Mouse (Mus musculus): ENCODE data around the gene Baz1a. TPM values are rescaled to one million over a fixed set of nuclear protein-coding genes. Genes with fewer than 3 reads are reported as not detected.
A peak's percentile ranks its signal among the peaks of the same experiment; 100 is the strongest.

Gene Baz1a
- polyA plus RNA-seq, 1 experiment from 2014 or later = 21.6 TPM

- Histone ChIP-seq H3K36me3 (no peaks in the 10 kb centered on the region), H3K4me3 (no peak overlapping the region), H3K9me3 (no peaks in the 10 kb centered on the region), H3K27ac (no peak overlapping the region), H3K9ac (no peak overlapping the region), H3K4me1 (no peaks in the 10 kb centered on the region), H3K27me3 (no peaks in the 10 kb centered on the region), H3K4me2 (replicated peaks) (no peak overlapping the region)
- peak; percentile 62; the same call in 1 of the 2 replicates for ATAC-seq (ENCODE audit: low FRiP score, low read depth)
- WGBS = 50% methylated on average over 6 of the region's 6 CpGs
Observed at GRCm38 (mm10) chr12:54874711-54875110, 139.4 kb downstream of the Baz1a start.

GRCm38 (mm10) chr12:54862606-54863535, 151.3 kb downstream of the Baz1a start, which contains the start of gene Cfl2:
Gene Cfl2, minus strand, starts transcription at chr12:54862877.
- H3K9me3 ChIP-seq = 0 out of 2 replicates have a peak, but pooled peaks cover 3% of the 10 kb centered on the region
- H3K27ac ChIP-seq = peak within 1 kb of the TSS; percentile 98
- 1% methylated on average over 49 of the region's 82 CpGs for WGBS
- H3K4me2 ChIP-seq (replicated peaks) = peak within 1 kb of the TSS; percentile 71
- peak within 1 kb of the TSS; percentile 93 for H3K4me3 ChIP-seq
- H3K36me3 ChIP-seq = peaks cover 13% of the 10 kb centered on the region
- H3K27me3 ChIP-seq = no peaks in the 10 kb centered on the region
- peak within 1 kb of the TSS; percentile 97 for H3K9ac ChIP-seq
- H3K4me1 ChIP-seq = peaks cover 19% of the 10 kb centered on the region
- peak; percentile 90 for ATAC-seq (ENCODE audit: low FRiP score, low read depth)

- Histone ChIP-seq H3K4me3 (peak overlapping the region; percentile 93), H3K36me3 (peaks cover 21% of the 10 kb centered on the region), H3K4me1 (peaks cover 19% of the 10 kb centered on the region), H3K9me3 (0 out of 2 replicates have a peak, but pooled peaks cover 1% of the 10 kb centered on the region), H3K27ac (peak overlapping the region; percentile 98), H3K9ac (peak overlapping the region; percentile 97), H3K27me3 (no peaks in the 10 kb centered on the region), H3K4me2 (replicated peaks) (peak overlapping the region; percentile 71)
- WGBS = under 1% methylated on average over 36 of the region's 36 CpGs
- ATAC-seq (ENCODE audit: low FRiP score, low read depth) = no peak; the same call in 1 of the 2 replicates
Observed at GRCm38 (mm10) chr12:54861991-54862605, 152.1 kb downstream of the Baz1a start.

- no peak overlapping the region for H3K9ac ChIP-seq
- H3K9me3 ChIP-seq = no peaks in the 10 kb centered on the region
- peaks cover 19% of the 10 kb centered on the region for H3K4me1 ChIP-seq
- peaks cover 37% of the 10 kb centered on the region for H3K36me3 ChIP-seq
- no peak overlapping the region; the same call in 1 of the 2 replicates for H3K4me2 ChIP-seq (replicated peaks)
- no peak overlapping the region for H3K27ac ChIP-seq
- no peaks in the 10 kb centered on the region for H3K27me3 ChIP-seq
- no peak overlapping the region for H3K4me3 ChIP-seq
- 56% methylated on average over 6 of the region's 6 CpGs for WGBS
- ATAC-seq (ENCODE audit: low FRiP score, low read depth) = no peak
Observed at GRCm38 (mm10) chr12:54859531-54859930, 154.6 kb downstream of the Baz1a start.

DNA sequence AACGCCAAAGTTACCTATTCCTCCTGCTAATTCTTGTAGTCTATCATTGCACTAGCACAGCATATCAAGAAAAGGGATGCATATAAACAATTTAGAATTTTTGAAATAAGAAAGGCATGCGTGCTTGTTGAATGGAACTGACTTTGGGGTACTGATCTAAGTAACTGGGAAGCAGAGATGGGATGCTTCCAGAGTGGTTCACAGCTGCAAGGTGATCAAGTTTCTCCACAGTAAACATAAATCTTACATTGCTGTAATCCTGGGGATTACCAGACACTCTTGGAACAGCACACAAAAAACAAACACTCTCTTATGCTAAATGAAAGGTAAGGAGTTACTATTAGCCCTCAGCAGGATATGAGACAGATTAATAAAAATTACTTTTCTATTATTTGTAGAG, 163.6 kb downstream of the Baz1a start:
- Histone ChIP-seq H3K4me2 (replicated peaks) (no peak overlapping the region), H3K9ac (no peak overlapping the region), H3K27me3 (no peaks in the 10 kb centered on the region), H3K27ac (no peak overlapping the region), H3K4me3 (no peak overlapping the region), H3K4me1 (no peaks in the 10 kb centered on the region), H3K36me3 (peaks cover 11% of the 10 kb centered on the region), H3K9me3 (no peaks in the 10 kb centered on the region)
- no peak for ATAC-seq (ENCODE audit: low FRiP score, low read depth)
- 83% methylated on average over 2 of the region's 2 CpGs for WGBS

- H3K9ac ChIP-seq = no peak overlapping the region
Observed at GRCm38 (mm10) chr12:54844415-54844814, 169.7 kb downstream of the Baz1a start.

More at GRCm38 (mm10) chr12:54844415-54844814, 169.7 kb downstream of the Baz1a start:
- no peaks in the 10 kb centered on the region for H3K36me3 ChIP-seq
- no peak overlapping the region for H3K4me3 ChIP-seq
- no peaks in the 10 kb centered on the region for H3K27me3 ChIP-seq
- ATAC-seq (ENCODE audit: low FRiP score, low read depth) = no peak
- no peak overlapping the region for H3K4me2 ChIP-seq (replicated peaks)
- no peaks in the 10 kb centered on the region for H3K9me3 ChIP-seq
- H3K4me1 ChIP-seq = no peaks in the 10 kb centered on the region
- no peak overlapping the region for H3K27ac ChIP-seq

Other genes starting within 250 kb of the Baz1a start
- 194 and 208 TPM in 2 replicates for gene Snx6, start 218.6 kb downstream of the Baz1a start, polyA plus RNA-seq (2015; fragmentation: Nextera tagmentation; extraction: Ambion mirVana)
- gene Cfl2, start 151.5 kb downstream of the Baz1a start, polyA plus RNA-seq (2015; fragmentation: Nextera tagmentation; extraction: Ambion mirVana) = 184 and 187 TPM in 2 replicates
- gene Gm20403, start 27.8 kb downstream of the Baz1a start, polyA plus RNA-seq (2015; fragmentation: Nextera tagmentation; extraction: Ambion mirVana) = not detected in 2 replicates
- 43.9 and 45.5 TPM in 2 replicates for gene 2700097O09Rik, start 65.8 kb upstream of the Baz1a start, polyA plus RNA-seq (2015; fragmentation: Nextera tagmentation; extraction: Ambion mirVana)
- gene Srp54a, start 65.9 kb upstream of the Baz1a start, polyA plus RNA-seq (2015; fragmentation: Nextera tagmentation; extraction: Ambion mirVana) = 180 and 207 TPM in 2 replicates
- gene Fam177a, start 110.1 kb upstream of the Baz1a start, polyA plus RNA-seq (2015; fragmentation: Nextera tagmentation; extraction: Ambion mirVana) = 21.5 and 25.8 TPM in 2 replicates
- 63.5 and 69.6 TPM in 2 replicates for gene Srp54b, start 140.8 kb upstream of the Baz1a start, polyA plus RNA-seq (2015; fragmentation: Nextera tagmentation; extraction: Ambion mirVana)
- gene 1700047I17Rik2, start 185.2 kb upstream of the Baz1a start, polyA plus RNA-seq (2015; fragmentation: Nextera tagmentation; extraction: Ambion mirVana) = 0.15 and 3.2 TPM in 2 replicates
- gene Srp54c, start 215.8 kb upstream of the Baz1a start, polyA plus RNA-seq (2015; fragmentation: Nextera tagmentation; extraction: Ambion mirVana) = 80.3 and 85.2 TPM in 2 replicates